Mouse (Mus musculus) hematopoietic stem cell, adult 5-6 weeks (primary cell): ENCODE measurements around the gene Spi1. TPM values are rescaled to one million over a fixed set of nuclear protein-coding genes. Genes with fewer than 3 reads are reported as not detected.
"Not testable (repeated sequence)": the region's sequence is repeated elsewhere in the genome, so short reads cannot be mapped to it uniquely, and the experiment has no call there.

Source experiments
- ATAC-seq, 2 experiments: fragments of 125-278 bp in 1 of 2; replicated peaks in 1 of 2; 2 replicates each; pipeline ENCODE4 v1.8.0; 2016 to 2017; ENCODE audit warnings: inconsistent platforms in 2 of 2, mild to moderate bottlenecking in 2 of 2, moderate number of reproducible peaks in 2 of 2, low read depth in 1 of 2, moderate TSS enrichment in 1 of 2; ENCODE audit not compliant: low FRiP score in 2 of 2, poor library complexity in 2 of 2, severe bottlenecking in 2 of 2, insufficient read depth in 1 of 2, low TSS enrichment in 1 of 2
- total RNA-seq: library from RNA; stranded (forward); fragments of 172-1452, 232-1000 nt; gene quantifications from 2 replicates; pipeline ENCODE4 v1.2.3, GENCODE M21; 2017

Spi1 gene
- total RNA-seq = 58.4 and 63.2 TPM in 2 replicates

GRCm38 (mm10) chr2:91081775-91082695 is at the start of gene Spi1:
Gene Spi1, plus strand, starts transcription at chr2:91082390.
- ATAC-seq = no peak

GRCm38 (mm10) chr2:91033000-91033399 is 49.2 kb upstream of the Spi1 start:
- ATAC-seq = peak in 1 of 2 experiments; percentile 37; a peak in 1 of 4 replicates

- no peak for ATAC-seq
Measured at GRCm38 (mm10) chr2:91035385-91035784, 46.8 kb upstream of the Spi1 start, which contains the start of gene Rapsn. Gene Rapsn, plus strand, starts transcription at chr2:91035620.

- ATAC-seq = no peak
Measured at GRCm38 (mm10) chr2:91041786-91042185, 40.4 kb upstream of the Spi1 start.

- peak; percentile 95 to 99 for ATAC-seq
Measured at GRCm38 (mm10) chr2:91042651-91043398, 39.4 kb upstream of the Spi1 start.

GRCm38 (mm10) chr2:91044727-91045126 is 37.5 kb upstream of the Spi1 start:
- no peak for ATAC-seq

- ATAC-seq = not testable (repeated sequence)
Measured at GRCm38 (mm10) chr2:91045805-91046204, 36.4 kb upstream of the Spi1 start.

- no peak for ATAC-seq
Measured at GRCm38 (mm10) chr2:91047359-91047758, 34.8 kb upstream of the Spi1 start.

- no peak for ATAC-seq
Measured at GRCm38 (mm10) chr2:91051917-91052316, 30.3 kb upstream of the Spi1 start.

GRCm38 (mm10) chr2:91052752-91053151 is 29.4 kb upstream of the Spi1 start:
- no peak for ATAC-seq

GRCm38 (mm10) chr2:91053181-91053933 is 28.8 kb upstream of the Spi1 start:
- peak in 1 of 2 experiments; percentile 1; a peak in 1 of 4 replicates for ATAC-seq

- ATAC-seq = peak; percentile 98 to 99
Measured at GRCm38 (mm10) chr2:91053934-91054382, 28.2 kb upstream of the Spi1 start, which contains the start of gene Psmc3. Gene Psmc3, plus strand, starts transcription at chr2:91054009.

- ATAC-seq = no peak
Measured at GRCm38 (mm10) chr2:91058435-91058834, 23.8 kb upstream of the Spi1 start.

GRCm38 (mm10) chr2:91059376-91059775 is 22.8 kb upstream of the Spi1 start:
- no peak for ATAC-seq

- no peak for ATAC-seq
Measured at GRCm38 (mm10) chr2:91060544-91061355, 21.4 kb upstream of the Spi1 start.

- ATAC-seq = no peak
Measured at GRCm38 (mm10) chr2:91061849-91062481, 20.2 kb upstream of the Spi1 start.
